Mouse (Mus musculus): ENCODE data around the gene Fancc. TPM values are rescaled to one million over a fixed set of nuclear protein-coding genes. Genes with fewer than 3 reads are reported as not detected.

The Fancc gene
- 15.3 and 18.1 TPM in 2 replicates for polyA plus RNA-seq (2016; fragmentation: Nextera tagmentation; extraction: Ambion mirVana)

- no peaks in the 10 kb centered on the region for H3K27me3 ChIP-seq (replicated peaks)
- 34% methylated on average over 23 of the region's 23 CpGs for WGBS
- H3K9ac ChIP-seq, result no peak within 1 kb of the TSS; the same call in 1 of the 2 replicates
- peaks cover 4% of the 10 kb centered on the region for H3K4me1 ChIP-seq (replicated peaks)
- no peak within 1 kb of the TSS for H3K4me3 ChIP-seq
- no peak within 1 kb of the TSS for H3K27ac ChIP-seq (ENCODE audit: poor library complexity, severe bottlenecking)
- H3K9me3 ChIP-seq (replicated peaks), result no peaks in the 10 kb centered on the region
- peak within 1 kb of the TSS; percentile 50 for H3K4me2 ChIP-seq
- H3K36me3 ChIP-seq, result no peaks in the 10 kb centered on the region
- no peak for ATAC-seq (ENCODE audit: insufficient number of reproducible peaks, low FRiP score)
Observed at GRCm38 (mm10) chr13:63496646-63497582, at the start of gene Fancc. TSS of gene Fancc (minus strand) at chr13:63497278.

DNA sequence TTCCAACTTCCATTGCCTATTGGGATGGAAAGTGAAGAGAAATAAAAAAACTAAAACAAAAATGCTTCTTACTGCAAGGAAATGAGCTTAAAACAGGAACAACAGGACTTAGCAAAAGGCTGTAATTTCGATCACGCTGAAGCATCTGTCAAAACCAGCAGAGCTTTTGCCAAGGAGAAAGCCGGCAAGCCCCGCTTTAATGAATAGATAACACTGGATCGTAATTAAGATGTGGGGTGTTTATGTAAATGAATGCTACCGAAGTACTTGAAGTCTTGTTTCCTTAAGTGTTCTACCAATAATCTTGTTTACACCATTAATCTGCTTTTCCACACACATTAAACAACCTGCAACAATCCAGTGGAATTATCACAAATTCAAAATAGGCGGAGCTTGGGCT lies 48.2 kb upstream of the Fancc start:
- no peak overlapping the region for H3K9ac ChIP-seq
- 80% methylated on average over 7 of the region's 7 CpGs for WGBS
- no peak overlapping the region for H3K27ac ChIP-seq (ENCODE audit: poor library complexity, severe bottlenecking)
- no peak overlapping the region for H3K4me3 ChIP-seq
- ATAC-seq (ENCODE audit: insufficient number of reproducible peaks, low FRiP score), result no peak
- peaks cover 33% of the 10 kb centered on the region for H3K4me1 ChIP-seq (replicated peaks)
- H3K4me2 ChIP-seq, result no peak overlapping the region
- no peaks in the 10 kb centered on the region for H3K27me3 ChIP-seq (replicated peaks)
- H3K9me3 ChIP-seq (replicated peaks), result no peaks in the 10 kb centered on the region
- H3K36me3 ChIP-seq, result peaks cover 42% of the 10 kb centered on the region

DNA sequence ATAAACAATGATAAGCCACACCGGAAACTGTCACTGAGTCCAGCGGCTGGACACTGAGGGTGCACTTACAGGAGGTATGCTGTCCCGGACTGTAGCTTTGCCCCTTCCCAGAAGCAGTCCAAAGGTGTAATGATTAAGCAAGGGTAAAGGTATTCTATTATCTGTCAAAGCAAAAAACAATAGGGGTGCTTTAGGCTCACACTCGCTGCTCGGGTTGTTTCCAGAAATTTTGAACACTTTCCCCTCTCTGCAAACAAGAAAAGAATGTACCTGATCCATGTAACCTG lies 47.8 kb upstream of the Fancc start:
- Histone ChIP-seq H3K4me1 (replicated peaks) (peaks cover 30% of the 10 kb centered on the region), H3K36me3 (peaks cover 44% of the 10 kb centered on the region), H3K27ac (ENCODE audit: poor library complexity, severe bottlenecking) (no peak overlapping the region), H3K9me3 (replicated peaks) (no peaks in the 10 kb centered on the region), H3K27me3 (replicated peaks) (no peaks in the 10 kb centered on the region), H3K4me2 (no peak overlapping the region), H3K9ac (no peak overlapping the region), H3K4me3 (no peak overlapping the region)
- WGBS, result 63% methylated on average over 5 of the region's 5 CpGs
- ATAC-seq (ENCODE audit: insufficient number of reproducible peaks, low FRiP score), result no peak

DNA sequence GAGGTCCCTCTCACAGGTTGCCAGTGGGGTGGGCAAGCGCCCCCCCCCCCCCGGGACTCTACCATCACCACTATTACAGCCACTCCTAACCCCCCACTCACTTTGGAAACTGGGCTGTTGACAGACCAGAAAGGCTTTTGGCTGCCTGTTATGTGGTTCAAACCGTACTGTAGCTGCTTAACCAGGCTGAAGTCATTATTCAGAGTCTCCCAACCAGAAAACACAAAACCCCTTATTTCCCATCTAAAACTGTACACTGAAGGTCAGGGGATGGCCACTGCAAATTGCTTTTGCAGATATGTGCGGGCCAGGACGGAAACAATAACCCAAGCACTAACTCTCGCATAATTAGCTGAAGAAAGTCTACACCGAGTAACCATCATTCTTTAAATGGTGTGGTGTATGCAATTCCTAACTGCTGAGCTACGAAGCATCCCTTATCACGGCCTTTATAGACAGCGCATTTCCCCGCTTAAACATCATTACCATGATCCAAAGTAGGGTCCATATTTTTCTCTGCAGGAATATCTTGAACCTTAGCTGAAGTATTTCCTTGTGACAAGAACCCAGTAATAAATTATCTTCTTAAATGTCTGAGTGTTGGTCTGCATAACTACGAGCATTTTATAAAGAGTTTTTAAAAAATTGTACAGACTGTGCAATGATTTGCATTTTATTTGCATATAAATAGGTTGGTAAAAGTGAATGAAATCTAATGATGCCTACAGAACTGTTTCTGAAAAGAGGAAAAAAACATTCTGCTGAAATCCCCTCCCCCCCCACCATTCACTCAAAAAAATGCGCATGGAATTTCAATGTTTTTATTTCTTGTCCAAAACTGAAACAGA lies 47.3 kb upstream of the Fancc start:
- ATAC-seq (ENCODE audit: insufficient number of reproducible peaks, low FRiP score), result no peak

DNA sequence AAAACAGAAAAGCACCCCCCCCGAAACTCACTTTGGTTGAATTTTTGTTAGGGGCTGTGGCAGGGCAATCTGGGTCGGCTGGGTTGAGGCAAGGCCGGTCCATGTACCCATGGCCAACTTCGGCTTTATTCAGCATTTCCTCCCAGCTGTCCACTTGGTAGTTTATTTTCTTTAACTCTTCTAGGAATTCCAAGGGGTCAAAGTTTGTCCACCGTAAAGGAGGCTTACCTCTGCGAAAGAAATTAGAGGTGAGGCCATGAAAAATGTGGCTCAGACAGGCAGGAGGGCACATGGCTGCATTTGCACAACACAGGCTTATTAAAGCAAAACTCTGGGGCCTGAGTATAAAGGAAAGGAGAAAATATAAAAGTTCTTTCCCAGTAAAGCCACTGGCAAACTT lies 46.4 kb upstream of the Fancc start:
- Histone ChIP-seq H3K4me3 (no peak overlapping the region), H3K9me3 (replicated peaks) (no peaks in the 10 kb centered on the region), H3K27me3 (replicated peaks) (no peaks in the 10 kb centered on the region), H3K9ac (no peak overlapping the region), H3K4me1 (replicated peaks) (peaks cover 15% of the 10 kb centered on the region), H3K27ac (ENCODE audit: poor library complexity, severe bottlenecking) (no peak overlapping the region), H3K4me2 (no peak overlapping the region), H3K36me3 (peaks cover 59% of the 10 kb centered on the region)
- ATAC-seq (ENCODE audit: insufficient number of reproducible peaks, low FRiP score), result no peak
- 84% methylated on average over 6 of the region's 6 CpGs for WGBS

More for the DNA sequence above, 47.3 kb upstream of the Fancc start:
- H3K36me3 ChIP-seq, result peaks cover 50% of the 10 kb centered on the region
- no peak overlapping the region for H3K27ac ChIP-seq (ENCODE audit: poor library complexity, severe bottlenecking)
- 74% methylated on average over 13 of the region's 13 CpGs for WGBS
- H3K9ac ChIP-seq, result no peak overlapping the region
- no peaks in the 10 kb centered on the region for H3K9me3 ChIP-seq (replicated peaks)
- H3K4me1 ChIP-seq (replicated peaks), result peaks cover 24% of the 10 kb centered on the region
- no peak overlapping the region for H3K4me2 ChIP-seq
- no peak overlapping the region for H3K4me3 ChIP-seq
- H3K27me3 ChIP-seq (replicated peaks), result no peaks in the 10 kb centered on the region

DNA sequence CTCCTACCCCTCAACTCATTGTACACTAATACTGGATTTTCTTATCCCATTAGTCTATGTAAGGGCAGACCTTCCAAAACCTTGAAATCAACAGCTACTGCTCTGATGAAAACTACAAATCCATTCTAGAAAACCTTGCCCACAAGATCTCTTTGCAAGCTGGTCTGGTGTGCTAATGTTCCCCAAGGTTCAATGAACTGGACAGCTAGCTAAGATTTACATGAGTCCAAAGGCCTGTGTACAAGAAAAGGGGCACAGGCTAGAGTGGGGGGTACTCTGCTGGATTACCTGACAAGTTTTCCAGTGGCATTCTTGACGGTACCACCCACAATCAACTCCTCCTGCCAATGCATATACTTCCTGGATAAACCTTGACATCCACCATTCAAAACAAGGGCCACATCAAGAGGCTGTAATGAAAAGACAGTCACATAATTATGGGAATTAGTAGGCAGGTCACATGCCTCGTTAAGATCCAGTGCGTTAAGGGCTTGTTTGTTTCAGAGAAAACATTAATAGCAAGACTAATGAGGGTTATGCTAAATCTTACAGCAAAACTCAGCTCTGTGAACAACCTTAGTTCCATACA lies 45.8 kb upstream of the Fancc start:
- H3K27ac ChIP-seq (ENCODE audit: poor library complexity, severe bottlenecking), result no peak overlapping the region
- no peak overlapping the region for H3K9ac ChIP-seq
- H3K4me2 ChIP-seq, result no peak overlapping the region
- no peaks in the 10 kb centered on the region for H3K27me3 ChIP-seq (replicated peaks)
- H3K4me1 ChIP-seq (replicated peaks), result peaks cover 14% of the 10 kb centered on the region
- no peak overlapping the region for H3K4me3 ChIP-seq
- peaks cover 63% of the 10 kb centered on the region for H3K36me3 ChIP-seq
- no peaks in the 10 kb centered on the region for H3K9me3 ChIP-seq (replicated peaks)
- no peak for ATAC-seq (ENCODE audit: insufficient number of reproducible peaks, low FRiP score)
- 87% methylated on average over 3 of the region's 3 CpGs for WGBS

- Histone ChIP-seq H3K36me3 (peaks cover 74% of the 10 kb centered on the region), H3K4me1 (replicated peaks) (peaks cover 14% of the 10 kb centered on the region), H3K4me2 (no peak overlapping the region), H3K4me3 (no peak overlapping the region), H3K9ac (no peak overlapping the region), H3K9me3 (replicated peaks) (no peaks in the 10 kb centered on the region), H3K27ac (ENCODE audit: poor library complexity, severe bottlenecking) (no peak overlapping the region), H3K27me3 (replicated peaks) (no peaks in the 10 kb centered on the region)
- ATAC-seq (ENCODE audit: insufficient number of reproducible peaks, low FRiP score), result no peak
Observed at GRCm38 (mm10) chr13:63541510-63541909, 44.4 kb upstream of the Fancc start.

GRCm38 (mm10) chr13:63540584-63540983 lies 43.5 kb upstream of the Fancc start:
- Histone ChIP-seq H3K4me3 (no peak overlapping the region), H3K4me1 (replicated peaks) (peaks cover 14% of the 10 kb centered on the region), H3K36me3 (peaks cover 80% of the 10 kb centered on the region), H3K4me2 (no peak overlapping the region), H3K9me3 (replicated peaks) (no peaks in the 10 kb centered on the region), H3K9ac (no peak overlapping the region), H3K27ac (ENCODE audit: poor library complexity, severe bottlenecking) (no peak overlapping the region), H3K27me3 (replicated peaks) (no peaks in the 10 kb centered on the region)
- no peak for ATAC-seq (ENCODE audit: insufficient number of reproducible peaks, low FRiP score)
- 87% methylated on average over 12 of the region's 12 CpGs for WGBS

DNA sequence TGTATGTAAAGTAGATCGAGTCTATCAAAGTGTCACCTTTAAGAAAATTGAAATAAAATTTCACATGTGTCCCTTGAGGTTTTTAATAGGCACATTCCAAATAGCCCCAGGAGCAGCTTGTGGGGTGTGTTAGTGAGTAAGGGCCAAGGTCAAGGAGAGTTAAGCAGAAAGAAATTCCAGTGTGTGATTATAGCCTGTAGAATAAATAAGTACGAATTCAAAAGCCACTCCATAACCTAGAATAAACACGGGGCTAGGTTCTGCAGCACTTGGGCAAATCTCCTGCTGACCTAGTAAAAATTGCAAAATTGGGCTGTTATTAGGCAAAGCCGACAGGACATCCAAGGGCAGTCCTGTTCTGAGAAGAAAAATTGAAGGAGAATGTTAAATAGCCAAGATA lies 37.9 kb upstream of the Fancc start:
- Histone ChIP-seq H3K27me3 (replicated peaks) (no peaks in the 10 kb centered on the region), H3K4me3 (no peak overlapping the region), H3K4me2 (no peak overlapping the region), H3K4me1 (replicated peaks) (no peaks in the 10 kb centered on the region), H3K9me3 (replicated peaks) (no peaks in the 10 kb centered on the region), H3K36me3 (peaks cover 100% of the 10 kb centered on the region), H3K27ac (ENCODE audit: poor library complexity, severe bottlenecking) (no peak overlapping the region), H3K9ac (no peak overlapping the region)
- no peak for ATAC-seq (ENCODE audit: insufficient number of reproducible peaks, low FRiP score)
- 88% methylated on average over 4 of the region's 4 CpGs for WGBS

GRCm38 (mm10) chr13:63530857-63531256 lies 33.8 kb upstream of the Fancc start:
- Histone ChIP-seq H3K9me3 (replicated peaks) (no peaks in the 10 kb centered on the region), H3K27ac (ENCODE audit: poor library complexity, severe bottlenecking) (no peak overlapping the region), H3K4me1 (replicated peaks) (peaks cover 22% of the 10 kb centered on the region), H3K9ac (no peak overlapping the region), H3K4me3 (no peak overlapping the region), H3K36me3 (peaks cover 83% of the 10 kb centered on the region), H3K4me2 (no peak overlapping the region), H3K27me3 (replicated peaks) (no peaks in the 10 kb centered on the region)
- ATAC-seq (ENCODE audit: insufficient number of reproducible peaks, low FRiP score), result no peak
- WGBS, result 86% methylated on average over 9 of the region's 9 CpGs

DNA sequence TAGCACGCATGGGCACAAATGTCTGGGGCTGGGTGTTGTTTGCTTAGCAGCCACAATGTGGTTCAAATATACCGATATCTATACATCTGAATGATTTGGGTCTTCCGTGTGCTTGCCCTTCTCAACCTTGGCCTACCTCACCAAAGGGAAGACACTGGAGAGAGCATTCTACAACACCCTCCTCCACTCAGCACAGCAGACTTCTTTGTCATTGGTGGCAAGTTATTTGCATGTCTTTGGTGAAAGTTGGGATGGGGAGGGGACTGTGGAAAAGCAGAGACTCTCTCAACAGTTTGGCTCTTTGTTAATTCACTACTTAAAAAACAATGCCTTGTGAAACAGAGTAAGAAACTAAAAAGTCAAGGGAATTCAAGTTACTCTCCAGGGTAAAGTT lies 33.3 kb upstream of the Fancc start:
- Histone ChIP-seq H3K9me3 (replicated peaks) (no peaks in the 10 kb centered on the region), H3K9ac (no peak overlapping the region), H3K4me3 (no peak overlapping the region), H3K4me1 (replicated peaks) (peaks cover 26% of the 10 kb centered on the region), H3K4me2 (no peak overlapping the region), H3K36me3 (peaks cover 83% of the 10 kb centered on the region), H3K27me3 (replicated peaks) (no peaks in the 10 kb centered on the region), H3K27ac (ENCODE audit: poor library complexity, severe bottlenecking) (no peak overlapping the region)
- 73% methylated on average over 3 of the region's 3 CpGs for WGBS
- no peak for ATAC-seq (ENCODE audit: insufficient number of reproducible peaks, low FRiP score)
